Mouse (Mus musculus): ENCODE measurements around the gene Btnl10. TPM values are rescaled to one million over a fixed set of nuclear protein-coding genes. Genes with fewer than 3 reads are reported as not detected.
A peak's percentile ranks its signal among the peaks of the same experiment; 100 is the strongest.
"Not testable (repeated sequence)": the region's sequence is repeated elsewhere in the genome, so short reads cannot be mapped to it uniquely, and the experiment has no call there.

The Btnl10 gene
- total RNA-seq, 2 experiments from 2014 or later, result 0.12 TPM; not detected in 1

DNA sequence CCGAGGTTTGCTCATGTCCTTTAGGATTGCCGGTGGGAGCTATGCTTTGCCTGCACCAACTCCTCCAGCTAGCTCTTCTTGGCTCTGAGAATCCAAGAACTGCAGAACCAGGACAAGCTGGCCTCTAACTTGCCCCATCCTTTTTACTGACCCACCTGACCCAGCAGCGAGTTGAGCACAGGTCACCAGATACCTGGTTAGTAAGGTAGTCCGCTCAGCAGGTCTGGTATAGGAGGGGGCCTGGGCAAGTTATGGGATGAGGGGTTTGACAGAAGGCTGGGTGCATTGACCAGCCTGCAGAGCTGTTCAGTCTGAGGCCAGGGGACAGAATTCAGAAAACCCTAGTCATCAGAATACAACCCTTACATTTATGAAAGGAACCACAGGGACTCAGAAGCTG is 11.3 kb downstream of the Btnl10 start:
- DNase-seq, result no peak
- intact Hi-C loops (cut with DNase I), result loop anchor here (5.0 kb wide), 1 partner anchor 368 kb away; no protein-coding TSS in a partner anchor

DNA sequence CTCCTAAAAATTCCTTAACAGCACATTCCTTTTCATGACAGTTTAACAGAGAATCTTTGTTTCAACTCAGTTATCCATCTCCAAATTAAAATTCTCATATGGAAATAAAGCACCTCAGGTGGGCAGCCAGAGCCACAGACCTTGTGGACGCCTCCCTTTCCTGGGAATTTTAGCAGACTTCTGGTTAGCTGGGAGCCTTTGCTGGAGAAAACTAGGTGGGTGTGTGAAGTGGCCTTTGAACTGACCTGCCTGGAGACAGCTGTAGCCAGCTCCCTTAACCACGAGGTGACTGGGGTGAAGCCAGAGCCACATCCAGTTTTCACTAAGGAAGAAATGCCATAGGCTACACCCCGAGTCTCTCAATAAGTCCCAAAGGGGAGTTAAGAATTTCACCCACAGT is 11.9 kb downstream of the Btnl10 start:
- intact Hi-C loops (cut with DNase I), result loop anchor here (5.0 kb wide), 1 partner anchor 368 kb away; no protein-coding TSS in a partner anchor
- DNase-seq, result no peak

DNA sequence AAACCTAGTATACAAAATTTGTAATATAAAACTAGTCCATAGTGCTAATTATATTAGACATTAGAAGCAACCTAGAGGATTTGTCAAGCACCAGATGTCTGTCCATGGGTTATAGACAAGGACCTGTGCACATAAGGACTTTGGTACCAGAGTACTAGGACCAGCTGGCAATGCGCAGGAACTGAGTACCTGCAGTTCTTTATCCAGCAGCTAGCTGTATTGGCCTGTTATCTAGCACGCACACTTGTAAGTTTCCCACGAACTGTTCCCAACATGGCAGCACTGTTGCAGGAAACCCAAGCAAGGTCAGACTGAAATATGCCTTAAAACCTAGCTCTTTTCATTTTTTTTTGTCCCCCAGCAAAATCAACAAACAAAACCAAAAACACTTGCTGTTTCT is 12.5 kb downstream of the Btnl10 start:
- DNase-seq, result no peak

DNA sequence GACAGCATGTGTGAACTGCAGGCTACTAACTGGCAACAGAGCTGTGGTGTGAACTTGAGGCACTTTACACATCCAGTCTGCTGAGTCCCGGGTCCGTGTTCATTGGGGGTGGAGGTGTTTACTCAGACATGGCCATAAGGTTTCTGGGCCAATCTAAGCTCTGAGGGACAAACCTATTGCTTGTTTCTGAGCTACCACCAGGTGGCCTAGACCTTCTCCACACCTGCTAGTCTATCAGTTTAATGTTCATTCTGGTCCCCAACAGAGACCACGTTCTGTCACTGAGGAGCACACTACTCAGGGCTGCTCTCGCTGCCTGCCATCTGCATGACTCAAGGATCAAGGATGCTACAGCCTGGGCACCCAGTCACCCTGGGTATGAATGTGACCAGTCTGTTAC is 13.9 kb downstream of the Btnl10 start:
- no peak for DNase-seq
- intact Hi-C loops (cut with DNase I), result no loop called here

More for the DNA sequence above, 12.5 kb downstream of the Btnl10 start:
- intact Hi-C loops (cut with DNase I), result no loop called here

DNA sequence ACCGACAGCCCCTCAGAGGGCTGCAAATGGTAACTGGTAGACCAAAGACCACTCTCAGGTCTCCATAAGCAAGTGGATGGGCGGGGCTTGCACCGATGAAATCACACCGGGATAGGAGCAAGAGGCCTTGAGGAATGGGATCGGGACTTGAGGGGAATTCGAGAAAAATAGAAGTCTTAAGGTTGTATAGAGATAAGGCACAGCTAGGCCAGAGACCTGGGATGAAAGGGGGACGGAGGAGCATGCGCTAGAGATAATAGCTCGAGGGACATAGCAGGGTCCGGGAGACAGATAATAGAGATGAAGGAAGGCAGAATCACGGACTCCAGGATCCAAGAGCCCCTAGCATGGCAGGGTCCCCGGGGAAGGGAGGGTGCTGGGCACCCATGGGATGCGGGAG is 20.2 kb downstream of the Btnl10 start:
- DNase-seq, result no peak
- intact Hi-C loops (cut with DNase I), result loop anchor here (2.0 kb wide), 1 partner anchor 15 kb away; no protein-coding TSS in a partner anchor

DNA sequence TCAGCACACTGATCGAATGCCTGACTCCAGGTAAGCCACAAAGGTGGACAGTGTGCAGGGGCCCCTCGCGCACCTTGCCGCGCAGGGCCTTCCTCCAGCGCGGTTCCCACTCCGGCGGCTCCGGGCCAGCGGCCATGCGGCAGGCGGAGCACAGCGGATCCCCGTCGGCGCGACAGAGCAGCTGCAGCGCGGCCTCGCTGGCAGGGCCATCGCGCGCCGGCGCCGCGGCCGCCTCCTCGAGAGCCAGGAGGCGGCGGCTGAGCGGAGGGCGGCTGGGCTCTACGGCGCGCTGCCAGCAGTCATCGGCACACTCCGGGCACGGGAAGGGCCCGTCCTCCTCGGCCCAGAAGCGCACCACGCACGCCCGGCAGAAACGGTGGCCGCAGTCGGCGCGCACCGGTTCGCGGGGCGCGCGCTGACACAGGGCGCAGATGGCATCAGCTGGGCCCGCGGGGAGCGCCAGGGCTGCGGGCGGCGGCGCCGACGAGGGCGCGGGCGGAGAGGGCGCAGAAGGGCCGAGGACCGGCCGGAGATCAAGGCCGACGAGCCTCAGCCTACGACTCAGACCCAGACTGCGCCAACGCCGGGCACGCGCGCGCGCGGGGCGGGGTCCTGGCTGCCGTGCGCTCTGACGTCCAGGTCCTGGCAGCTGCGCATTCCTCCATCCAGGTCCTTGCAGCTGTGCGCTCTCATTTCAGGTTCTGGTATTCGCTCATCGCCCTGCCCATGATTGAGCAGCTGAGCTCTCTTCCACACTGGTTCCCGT is 20.8 kb downstream of the Btnl10 start, which contains the start of gene Rnf187:
Gene Rnf187 (minus strand): TSS at position 595 of the 766 bp plus-strand sequence.
- intact Hi-C loops (cut with DNase I), result loop anchor here (2.0 kb wide), 1 partner anchor 14 kb away; no protein-coding TSS in a partner anchor
- DNase-seq, result peak; percentile 94 to 95

DNA sequence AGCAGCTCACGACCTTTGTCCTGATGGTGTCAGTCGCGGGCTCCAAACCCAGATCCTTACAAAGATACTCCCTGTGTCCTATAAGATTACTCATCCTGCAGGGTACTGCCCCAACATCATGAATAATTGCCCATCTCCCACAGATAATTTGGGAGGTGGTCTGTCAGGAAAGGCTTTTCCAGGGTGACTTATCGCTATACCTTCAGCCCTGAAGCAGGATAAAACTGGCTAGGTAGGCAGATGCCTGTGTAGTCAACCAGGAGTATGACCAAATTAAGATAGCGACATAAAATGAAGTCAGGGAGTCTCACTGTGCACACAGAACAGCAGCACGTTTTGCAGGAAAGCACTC is 21.4 kb downstream of the Btnl10 start:
- intact Hi-C loops (cut with DNase I), result loop anchor here (2.0 kb wide), 1 partner anchor 14 kb away; no protein-coding TSS in a partner anchor
- no peak for DNase-seq

DNA sequence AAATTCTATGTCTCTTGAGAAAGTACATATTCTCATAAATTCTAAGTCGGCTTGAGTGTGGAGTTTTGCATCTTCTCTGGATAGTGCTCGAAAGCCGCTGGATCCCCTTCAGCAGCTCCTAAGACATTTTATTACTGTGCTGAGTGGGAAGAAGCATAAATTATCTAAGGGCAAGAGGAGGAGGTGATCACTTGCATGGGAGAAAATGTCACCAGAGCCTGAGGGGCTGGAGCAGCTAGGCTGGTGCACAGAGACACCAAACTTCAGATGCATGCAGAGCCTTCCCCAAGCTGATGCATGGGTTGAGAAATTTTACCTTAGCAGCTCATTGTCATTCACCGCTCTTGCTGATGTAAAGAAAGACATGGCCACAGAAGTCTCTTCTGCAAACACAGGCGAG is 26.4 kb downstream of the Btnl10 start:
- intact Hi-C loops (cut with DNase I), result no loop called here
- no peak for DNase-seq

DNA sequence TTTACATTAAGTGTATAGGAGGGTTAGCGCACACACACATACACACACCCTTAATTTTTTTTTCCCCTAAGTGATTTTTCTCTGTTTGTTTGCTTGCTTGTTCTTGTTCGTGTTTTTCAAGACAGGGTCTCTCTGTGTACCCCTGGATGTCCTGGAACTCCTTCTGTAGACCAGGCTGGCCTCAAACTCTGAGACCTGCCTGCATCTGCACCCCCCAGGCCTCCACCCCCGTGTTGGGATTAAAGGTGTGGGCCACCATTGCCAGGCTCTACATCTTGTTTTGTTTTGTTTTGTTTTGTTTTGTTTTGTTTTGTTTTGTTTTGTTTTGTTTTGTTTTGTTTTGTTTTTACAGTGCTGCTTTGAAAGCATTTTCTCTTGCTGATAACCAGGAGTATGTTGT is 29.6 kb downstream of the Btnl10 start:
- intact Hi-C loops (cut with DNase I), result no loop called here
- DNase-seq, result no peak

DNA sequence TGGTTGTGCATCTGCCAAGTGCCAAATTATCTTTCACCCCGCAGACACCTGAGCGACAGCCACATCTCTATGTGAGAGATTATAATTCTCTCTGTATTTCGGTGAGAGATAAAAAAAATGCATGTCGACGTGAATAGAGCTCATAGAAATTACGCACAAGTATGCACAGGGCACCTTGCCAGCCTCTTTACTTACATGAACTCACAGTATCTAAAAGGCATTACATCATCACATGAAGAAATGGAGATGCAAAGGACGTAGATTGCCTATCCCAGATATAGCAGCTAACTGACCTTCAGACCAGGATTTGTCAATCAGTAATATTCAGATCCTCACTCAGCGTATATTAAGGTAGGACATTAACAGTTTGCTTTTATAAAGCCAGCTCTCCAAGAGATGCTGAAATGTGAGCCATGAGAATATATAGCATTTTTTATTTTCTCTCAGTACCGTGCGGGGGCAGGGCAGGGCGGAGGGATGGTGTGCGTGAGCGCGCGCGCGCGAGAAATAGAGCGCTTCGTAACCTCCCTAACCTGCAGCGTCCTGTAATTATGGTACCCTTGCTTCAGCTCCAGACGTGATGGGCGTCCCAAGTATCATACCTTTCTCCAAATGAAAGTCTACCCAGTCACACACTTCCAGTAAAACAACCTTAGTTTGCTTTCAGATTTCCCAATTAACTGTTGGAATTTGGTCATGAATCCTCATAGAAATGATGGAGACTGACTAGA is 30.3 kb downstream of the Btnl10 start:
- peak in 1 of 2 experiments; percentile 18 for DNase-seq
- intact Hi-C loops (cut with DNase I), result no loop called here

DNA sequence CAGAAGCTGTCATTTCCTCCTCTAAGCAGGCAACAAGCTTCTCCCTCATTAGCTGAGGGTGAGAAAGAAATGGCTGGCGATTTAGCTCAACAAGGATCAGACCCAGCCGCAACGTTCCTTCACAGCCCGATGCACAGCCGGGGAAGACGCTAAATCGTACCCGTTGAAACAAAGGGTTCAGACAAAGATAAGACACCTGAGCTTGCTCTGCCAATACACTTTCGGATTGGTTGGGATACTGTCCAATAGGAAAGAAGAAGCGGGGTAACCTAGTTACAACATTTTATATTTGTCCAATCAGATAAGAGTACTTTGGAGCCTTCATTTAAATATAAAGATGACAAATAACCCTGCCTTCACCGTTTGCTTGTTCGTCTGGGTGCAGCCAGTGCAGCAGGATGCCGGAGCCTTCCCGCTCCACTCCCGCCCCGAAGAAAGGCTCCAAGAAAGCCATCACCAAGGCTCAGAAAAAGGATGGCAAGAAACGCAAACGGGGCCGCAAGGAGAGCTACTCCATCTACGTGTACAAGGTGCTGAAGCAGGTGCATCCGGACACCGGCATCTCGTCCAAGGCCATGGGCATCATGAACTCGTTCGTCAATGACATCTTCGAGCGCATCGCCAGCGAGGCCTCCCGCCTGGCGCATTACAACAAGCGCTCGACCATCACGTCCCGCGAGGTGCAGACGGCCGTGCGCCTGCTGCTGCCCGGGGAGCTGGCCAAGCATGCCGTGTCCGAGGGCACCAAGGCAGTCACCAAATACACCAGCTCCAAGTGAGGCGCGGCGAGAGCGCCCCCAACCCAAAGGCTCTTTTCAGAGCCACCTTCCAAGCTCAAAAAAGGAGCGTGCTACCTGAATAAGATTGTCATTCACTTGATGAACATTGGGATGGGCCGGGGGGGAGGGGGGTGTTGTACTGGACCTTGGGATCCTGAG is 31.1 kb downstream of the Btnl10 start, which contains the start of gene Hist3h2ba:
Gene Hist3h2ba (plus strand): TSS at position 379 of the 938 bp plus-strand sequence.
- peak; percentile 51 to 63 for DNase-seq
- intact Hi-C loops (cut with DNase I), result no loop called here

DNA sequence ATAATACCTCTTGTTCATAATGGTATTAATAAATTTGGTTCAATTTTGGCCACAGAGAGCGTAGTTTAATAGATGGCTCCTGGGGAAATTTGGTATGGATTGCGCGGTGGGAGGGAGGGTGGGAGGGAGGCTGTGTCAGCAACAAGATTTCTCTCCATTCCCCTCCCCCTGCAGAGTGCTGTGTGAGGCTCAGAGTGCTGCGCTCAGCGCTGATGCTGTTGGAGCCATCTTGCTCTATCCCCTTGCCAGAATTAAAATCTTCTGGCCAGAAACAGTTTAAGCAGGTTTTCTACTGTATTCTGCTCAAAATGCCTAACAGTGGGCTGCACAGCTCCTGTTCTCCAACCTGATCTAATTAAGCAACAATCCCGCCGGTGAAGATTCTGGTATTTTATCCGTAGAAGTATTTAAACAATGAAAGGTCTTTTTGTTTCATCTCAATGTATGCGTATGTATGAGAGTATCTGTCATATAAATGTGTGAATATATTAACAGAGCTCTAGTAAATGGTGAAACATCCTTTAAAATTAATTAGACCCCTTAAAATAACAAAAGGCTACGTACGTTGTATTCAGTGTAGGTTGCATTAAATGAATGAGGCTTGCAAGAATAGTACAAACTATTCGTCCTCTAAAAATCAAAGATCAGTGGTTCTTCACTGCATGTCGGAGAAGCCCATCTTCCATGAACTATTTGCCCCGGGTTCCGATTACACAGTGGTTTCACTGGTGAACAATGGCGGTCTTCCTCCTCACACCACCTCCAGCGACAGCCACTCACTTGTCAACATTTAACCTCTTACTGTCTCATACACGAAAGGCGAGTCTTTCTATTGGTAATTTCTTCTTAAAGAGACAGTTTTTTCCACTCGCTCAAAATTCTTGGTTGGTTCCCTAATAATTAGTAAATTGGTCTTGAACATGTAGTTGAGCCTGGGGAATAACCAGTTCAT is 32.0 kb downstream of the Btnl10 start:
- no peak for DNase-seq
- intact Hi-C loops (cut with DNase I), result no loop called here

DNA sequence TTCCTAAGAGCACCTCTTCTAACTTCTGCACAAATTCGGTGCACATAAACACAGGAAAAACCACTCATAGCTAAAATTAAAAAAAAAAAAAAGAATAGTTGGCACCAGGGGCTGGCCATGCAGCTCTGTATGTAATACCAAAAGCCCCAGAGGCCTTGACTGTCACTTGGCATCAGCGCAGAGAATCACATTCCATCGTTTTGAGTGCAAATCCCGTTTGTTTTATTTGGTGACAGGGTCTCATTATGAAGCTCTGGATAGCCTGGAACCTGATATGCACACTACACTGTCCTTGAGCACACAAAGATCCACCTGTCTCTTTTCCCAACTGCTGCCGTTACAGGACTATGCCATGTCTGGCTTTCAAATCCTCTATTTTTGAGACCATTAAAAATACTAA is 33.5 kb downstream of the Btnl10 start:
- DNase-seq, result no peak
- intact Hi-C loops (cut with DNase I), result no loop called here

DNA sequence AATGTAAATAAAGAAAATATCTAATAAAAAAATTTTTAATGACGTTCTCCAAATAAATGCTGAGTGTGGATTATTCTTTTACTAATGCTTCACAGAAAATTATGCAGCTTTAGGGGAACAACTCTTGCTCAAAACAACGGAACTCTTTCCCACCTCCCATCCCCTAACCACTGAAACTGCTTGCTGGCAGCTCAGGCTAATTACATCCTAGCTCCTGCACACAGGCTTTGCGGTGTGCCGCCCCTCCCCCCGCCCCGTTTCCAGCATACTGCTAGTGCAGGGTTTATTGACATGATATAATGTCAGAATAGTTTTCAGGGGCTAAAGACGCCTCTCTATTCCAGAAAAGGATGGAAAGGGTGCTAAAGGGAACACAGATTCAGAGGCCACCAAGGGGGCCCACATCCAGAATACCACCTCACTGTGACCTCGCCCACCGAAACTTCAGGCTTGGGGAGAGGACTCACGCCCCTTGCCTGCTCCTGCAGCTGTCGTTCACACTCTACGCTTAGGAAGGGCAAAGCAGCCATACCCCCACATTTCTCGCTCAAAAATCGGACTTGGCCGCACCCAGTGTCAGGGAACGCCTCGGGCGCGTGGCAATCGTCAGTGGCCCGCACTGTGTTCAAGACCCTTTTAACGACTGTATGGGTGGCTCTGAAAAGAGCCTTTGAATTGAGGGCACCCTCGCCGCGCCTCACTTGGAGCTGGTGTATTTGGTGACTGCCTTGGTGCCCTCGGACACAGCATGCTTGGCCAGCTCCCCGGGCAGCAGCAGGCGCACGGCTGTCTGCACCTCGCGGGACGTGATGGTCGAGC is 35.9 kb downstream of the Btnl10 start:
- intact Hi-C loops (cut with DNase I), result loop anchor here (2.0 kb wide), 1 partner anchor 15 kb away; the partner anchor contains the start of gene Rnf187
- DNase-seq, result no peak

DNA sequence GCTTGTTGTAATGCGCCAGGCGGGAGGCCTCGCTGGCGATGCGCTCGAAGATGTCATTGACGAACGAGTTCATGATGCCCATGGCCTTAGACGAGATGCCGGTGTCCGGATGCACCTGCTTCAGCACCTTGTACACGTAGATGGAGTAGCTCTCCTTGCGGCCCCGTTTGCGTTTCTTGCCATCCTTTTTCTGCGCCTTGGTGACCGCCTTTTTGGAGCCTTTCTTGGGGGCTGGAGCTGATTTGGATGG is 36.4 kb downstream of the Btnl10 start:
- intact Hi-C loops (cut with DNase I); DNase-seq: not testable (repeated sequence)

DNA sequence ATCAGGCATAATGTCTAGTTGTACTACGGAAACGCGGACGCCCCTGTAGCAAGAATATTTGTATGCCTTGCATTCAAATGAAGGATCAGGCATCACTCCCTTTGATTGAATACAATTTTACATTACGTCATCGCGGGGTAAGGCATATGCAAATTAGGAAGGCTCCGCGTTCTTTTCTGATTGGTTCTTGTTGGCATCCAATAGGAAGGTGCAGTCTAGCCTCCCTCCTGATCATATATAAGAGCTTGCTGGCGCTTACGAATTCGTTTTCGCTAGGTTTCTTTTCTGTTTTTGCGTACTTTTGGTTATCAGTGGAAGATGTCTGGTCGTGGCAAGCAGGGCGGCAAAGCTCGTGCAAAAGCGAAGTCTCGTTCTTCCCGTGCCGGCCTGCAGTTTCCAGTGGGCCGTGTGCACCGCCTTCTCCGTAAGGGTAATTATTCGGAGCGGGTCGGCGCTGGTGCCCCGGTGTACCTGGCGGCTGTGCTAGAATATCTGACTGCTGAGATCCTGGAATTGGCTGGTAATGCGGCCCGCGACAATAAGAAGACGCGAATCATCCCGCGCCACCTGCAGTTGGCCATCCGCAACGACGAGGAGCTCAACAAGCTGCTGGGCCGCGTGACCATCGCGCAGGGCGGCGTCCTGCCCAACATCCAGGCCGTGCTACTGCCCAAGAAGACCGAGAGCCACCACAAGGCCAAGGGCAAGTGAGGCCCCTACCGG is 36.9 kb downstream of the Btnl10 start, which contains the start of the genes Hist3h2a and Trim17:
Gene Hist3h2a (plus strand): TSS at position 266 of the 723 bp plus-strand sequence.
Gene Trim17 (plus strand): TSS at position 266 of the 723 bp plus-strand sequence.
- peak; percentile 91 to 93 for DNase-seq
- intact Hi-C loops (cut with DNase I), result no loop called here

DNA sequence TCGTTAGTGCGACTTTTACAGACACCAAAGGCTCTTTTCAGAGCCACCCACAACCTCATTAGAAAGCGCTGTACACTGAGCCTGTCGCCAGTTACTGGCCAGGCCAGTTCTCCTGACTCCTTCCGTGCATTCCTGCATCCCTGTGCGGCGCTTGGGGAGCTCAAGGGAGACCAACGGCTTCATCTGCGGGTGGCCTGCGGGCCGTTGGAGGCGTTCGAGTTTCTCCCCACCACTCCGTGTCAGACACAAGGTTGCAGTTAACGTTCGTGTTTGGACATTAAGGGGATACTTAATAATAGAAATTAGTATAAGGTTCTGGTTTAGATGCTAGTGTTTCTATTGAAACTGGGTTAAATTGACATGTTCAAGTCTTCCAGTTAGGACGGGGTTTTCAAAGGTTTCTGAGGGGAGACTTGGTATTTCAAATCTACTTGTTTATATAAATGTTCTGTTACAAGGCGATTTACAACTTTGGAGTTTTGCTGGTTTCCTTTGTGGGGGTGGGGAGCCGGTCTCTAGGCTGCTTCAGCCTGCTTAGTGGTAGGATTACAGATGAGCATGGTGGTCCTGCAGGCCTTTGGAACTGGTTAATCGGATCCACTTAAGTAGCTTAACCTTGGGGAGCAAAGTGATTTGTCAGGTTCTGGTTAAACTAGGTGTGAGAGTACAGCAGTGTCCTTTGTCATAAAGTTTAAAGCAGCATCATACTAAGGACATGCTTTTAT is 37.6 kb downstream of the Btnl10 start:
- peak in 1 of 2 experiments; percentile 28 for DNase-seq
- intact Hi-C loops (cut with DNase I), result no loop called here

All from heart, postnatal 10 days (tissue).